Mouse (Mus musculus) heart, embryonic 14.5 days (tissue): ENCODE data around the gene Megf8. TPM values are rescaled to one million over a fixed set of nuclear protein-coding genes. Genes with fewer than 3 reads are reported as not detected.
A peak's percentile ranks its signal among the peaks of the same experiment; 100 is the strongest.
"Not testable (repeated sequence)": the region's sequence is repeated elsewhere in the genome, so short reads cannot be mapped to it uniquely, and the experiment has no call there.

Experiments used
- ATAC-seq: fragments of 200-750 bp; cut with Nextera tagmentation; 2 replicates; pipeline ENCODE4 v1.8.0; 2017; ENCODE audit warnings: low read depth, moderate TSS enrichment; ENCODE audit not compliant: insufficient number of reproducible peaks, insufficient read depth, low FRiP score
- H3K27ac ChIP-seq, 2 experiments: fragments of 200-500 bp in 1 of 2; fragments of 300-500 bp in 1 of 2; sonication (generic) in 1 of 2; replicated peaks in 1 of 2; 2 replicates each; pipeline ENCODE4 v1.5.1; 2012 to 2014; ENCODE audit warnings: low read depth in 2 of 2, low read length in 2 of 2, control low read depth in 1 of 2, mild to moderate bottlenecking in 1 of 2, mixed read lengths in 1 of 2; ENCODE audit not compliant: control insufficient read depth in 1 of 2, insufficient read depth in 1 of 2
- H3K27me3 ChIP-seq: fragments of 300-500 bp; sonication (generic); 2 replicates; pipeline ENCODE4 v1.6.1; 2014; ENCODE audit warnings: mild to moderate bottlenecking, low read length, control low read depth; ENCODE audit not compliant: control insufficient read depth, insufficient read depth
- H3K36me3 ChIP-seq: fragments of 300-500 bp; sonication (generic); 2 replicates; pipeline ENCODE4 v1.6.1; 2014; ENCODE audit warnings: mild to moderate bottlenecking, control low read depth, low read length, mixed read lengths; ENCODE audit not compliant: control insufficient read depth, insufficient read depth
- H3K4me1 ChIP-seq, 2 experiments: fragments of 200-500 bp in 1 of 2; fragments of 300-500 bp in 1 of 2; sonication (generic) in 1 of 2; 2 replicates each; pipeline ENCODE4 v1.6.1; 2012 to 2014; ENCODE audit warnings: low read length in 2 of 2, control low read depth in 1 of 2, mixed read lengths in 1 of 2; ENCODE audit not compliant: control insufficient read depth in 2 of 2, insufficient read depth in 2 of 2
- H3K4me2 ChIP-seq: fragments of 300-500 bp; sonication (generic); 2 replicates; pipeline ENCODE4 v1.6.1; 2014; ENCODE audit warnings: mild to moderate bottlenecking, low read length
- H3K4me3 ChIP-seq, 2 experiments: fragments of 200-500 bp in 1 of 2; fragments of 300-500 bp in 1 of 2; sonication (generic) in 1 of 2; 2 replicates each; pipeline ENCODE4 v1.5.1; 2012 to 2014; ENCODE audit warnings: low read length in 2 of 2, mild to moderate bottlenecking in 2 of 2, control low read depth in 1 of 2, low read depth in 1 of 2, moderate library complexity in 1 of 2; ENCODE audit not compliant: control insufficient read depth in 1 of 2, insufficient read depth in 1 of 2
- H3K9ac ChIP-seq: fragments of 300-500 bp; sonication (generic); 2 replicates; pipeline ENCODE4 v1.6.1; 2014; ENCODE audit warnings: mild to moderate bottlenecking, low read length
- H3K9me3 ChIP-seq: fragments of 300-500 bp; sonication (generic); 2 replicates; pipeline ENCODE4 v1.6.1; 2016; ENCODE audit warnings: low read length, control low read depth; ENCODE audit not compliant: control insufficient read depth
- WGBS: fragments of 180-500 bp; shearing (Covaris S2); extraction: QIAGEN DNeasy Blood & Tissue Kit; methylation state at CpG from one replicate; pipeline ENCODE4 v1.1.7; 2014; 5-methylcytosine and 5-hydroxymethylcytosine counted together
- polyA plus RNA-seq: library from polyadenylated mRNA; unstranded; fragments of >200 nt; fragmentation: Nextera tagmentation; extraction: Ambion mirVana; gene quantifications from 2 replicates; pipeline ENCODE4 v1.2.1, GENCODE M21; 2014

Megf8 gene
- polyA plus RNA-seq, 1 experiment from 2014 or later: 7.9 TPM

DNA sequence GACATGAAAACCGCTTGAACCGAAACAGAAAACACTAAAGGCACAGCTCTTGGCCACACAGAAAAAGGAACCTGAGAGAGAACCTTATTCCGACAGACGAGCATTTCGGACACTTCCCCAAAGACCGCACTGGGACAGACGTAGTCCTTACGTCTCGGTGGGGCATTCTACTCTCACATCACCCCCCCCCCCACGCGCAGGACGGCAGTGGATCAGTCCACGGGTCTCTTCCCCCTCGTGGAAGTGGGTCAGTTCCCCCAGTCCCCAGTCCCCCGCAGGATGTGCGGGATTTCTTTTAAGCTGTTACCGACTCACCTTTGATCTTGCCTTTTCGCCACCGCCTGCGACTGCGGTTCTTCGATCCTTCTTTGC, 78.2 kb downstream of the Megf8 start:
- Histone ChIP-seq H3K36me3 (no peaks in the 10 kb centered on the region), H3K4me3 (peak overlapping the region; percentile 76 to 95), H3K4me2 (peak overlapping the region; percentile 92), H3K27ac (peak overlapping the region; percentile 11 to 33; a peak in 2 of 4 replicates), H3K27me3 (no peaks in the 10 kb centered on the region), H3K9me3 (no peaks in the 10 kb centered on the region), H3K4me1 (peaks cover 17 to 21% of the 10 kb centered on the region in 2 experiments), H3K9ac (peak overlapping the region; percentile 82)
- peak; percentile 22; the same call in 1 of the 2 replicates for ATAC-seq
- under 1% methylated on average over 22 of the region's 22 CpGs for WGBS

- Histone ChIP-seq H3K36me3 (no peaks in the 10 kb centered on the region), H3K9ac (peak overlapping the region; percentile 82), H3K4me3 (peak overlapping the region; percentile 76 to 95), H3K4me1 (peaks cover 13 to 14% of the 10 kb centered on the region in 2 experiments), H3K4me2 (peak overlapping the region; percentile 92), H3K9me3 (no peaks in the 10 kb centered on the region), H3K27me3 (no peaks in the 10 kb centered on the region), H3K27ac (peak overlapping the region; percentile 26 to 33; a peak in 2 of 4 replicates)
- WGBS: 7% methylated on average over 49 of the region's 52 CpGs
- peak; percentile 97 for ATAC-seq
These were observed 78.9 kb downstream of the Megf8 start for GRCm38 (mm10) chr7:25395558-25396521.

DNA sequence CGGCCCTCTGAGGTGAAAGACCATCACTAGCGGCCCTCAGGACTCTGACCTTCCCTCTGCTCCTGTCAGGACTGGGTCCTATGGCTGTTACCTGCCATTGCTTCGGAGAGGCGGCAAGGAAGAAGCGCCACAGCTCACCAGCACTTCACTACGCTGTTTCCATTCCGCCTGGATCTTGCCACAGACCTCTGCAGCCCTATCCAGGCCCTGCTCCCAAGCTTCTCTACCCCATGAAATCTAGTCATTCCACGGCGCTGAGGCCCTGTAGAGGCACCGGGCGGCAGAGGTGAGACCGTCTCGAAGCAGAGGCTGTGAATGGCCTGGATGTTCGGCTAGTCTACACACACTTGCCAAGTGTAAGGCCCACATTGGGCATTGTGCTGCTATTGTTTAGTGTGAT, 79.7 kb downstream of the Megf8 start:
- Histone ChIP-seq H3K9ac (no peak overlapping the region), H3K4me2 (peak overlapping the region; percentile 92; the same call in 1 of the 2 replicates), H3K36me3 (no peaks in the 10 kb centered on the region), H3K9me3 (no peaks in the 10 kb centered on the region), H3K4me3 (no peak overlapping the region), H3K4me1 (peaks cover 11 to 13% of the 10 kb centered on the region in 2 experiments), H3K27ac (no peak overlapping the region), H3K27me3 (no peaks in the 10 kb centered on the region)
- WGBS: 90% methylated on average over 14 of the region's 14 CpGs
- no peak for ATAC-seq

DNA sequence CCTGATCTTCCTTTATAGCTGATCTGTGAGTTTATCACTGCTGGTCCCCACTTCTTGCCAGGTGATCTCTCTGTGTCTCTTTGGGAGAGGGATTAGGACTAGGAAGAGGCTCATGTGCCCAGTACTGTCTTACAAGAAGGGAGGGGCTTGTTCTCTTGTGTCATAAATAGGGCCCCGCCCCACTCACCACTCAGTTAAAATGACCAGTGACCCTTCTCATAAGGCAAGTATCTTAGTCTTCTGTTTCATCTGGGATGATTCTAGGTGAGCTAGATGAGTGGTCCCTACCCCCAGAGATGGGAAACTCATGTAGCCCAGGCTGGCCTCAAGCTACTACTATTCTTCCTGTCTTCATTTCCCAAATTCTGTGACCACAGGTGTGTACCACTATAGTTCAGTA, 81.6 kb downstream of the Megf8 start, which contains the start of gene Lipe:
Lipe (minus strand) TSS at position 101 of the 400 bp plus-strand sequence.
- Histone ChIP-seq H3K9me3 (no peaks in the 10 kb centered on the region), H3K36me3 (no peaks in the 10 kb centered on the region), H3K4me2 (no peak within 1 kb of the TSS), H3K4me3 (no peak within 1 kb of the TSS), H3K27ac (no peak within 1 kb of the TSS), H3K4me1 (peaks cover 13 to 15% of the 10 kb centered on the region in 2 experiments), H3K27me3 (no peaks in the 10 kb centered on the region), H3K9ac (no peak within 1 kb of the TSS)
- WGBS: 86% methylated on average over 1 of the region's 1 CpGs
- ATAC-seq: no peak

GRCm38 (mm10) chr7:25399028-25399427, 82.1 kb downstream of the Megf8 start:
- not testable (repeated sequence) for H3K27ac ChIP-seq, H3K4me3 ChIP-seq, H3K4me2 ChIP-seq, H3K27me3 ChIP-seq, H3K9ac ChIP-seq, ATAC-seq, H3K9me3 ChIP-seq, H3K36me3 ChIP-seq
- H3K4me1 ChIP-seq: peaks cover 9 to 11% of the 10 kb centered on the region in 2 experiments

DNA sequence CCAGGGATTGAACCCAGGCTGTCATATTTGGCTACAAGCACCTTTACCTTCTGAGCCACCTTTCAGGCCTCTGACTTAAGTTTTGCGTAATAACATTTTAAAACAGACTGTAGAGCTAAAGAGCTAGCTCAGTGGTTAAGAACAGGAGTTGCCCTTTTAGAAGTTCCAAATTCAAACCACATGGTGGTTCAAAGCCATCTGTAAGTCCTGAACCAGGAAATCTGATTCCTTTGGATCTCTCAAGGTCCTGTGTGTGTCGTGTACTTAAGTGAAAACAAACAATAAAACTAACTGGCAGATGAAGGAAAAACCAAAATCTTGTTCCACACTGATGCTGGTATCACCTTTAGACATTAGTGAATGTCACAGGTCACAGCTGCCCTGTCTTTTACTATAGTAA, 84.6 kb downstream of the Megf8 start:
- no peak for ATAC-seq
- Histone ChIP-seq H3K4me2 (no peak overlapping the region), H3K9ac (no peak overlapping the region), H3K27ac (no peak overlapping the region), H3K9me3 (no peaks in the 10 kb centered on the region), H3K4me1 (peaks cover 0 to 4% of the 10 kb centered on the region in 2 experiments; a peak in 2 of 4 replicates), H3K4me3 (no peak overlapping the region), H3K27me3 (no peaks in the 10 kb centered on the region), H3K36me3 (no peaks in the 10 kb centered on the region)
- WGBS: 72% methylated on average over 2 of the region's 2 CpGs

DNA sequence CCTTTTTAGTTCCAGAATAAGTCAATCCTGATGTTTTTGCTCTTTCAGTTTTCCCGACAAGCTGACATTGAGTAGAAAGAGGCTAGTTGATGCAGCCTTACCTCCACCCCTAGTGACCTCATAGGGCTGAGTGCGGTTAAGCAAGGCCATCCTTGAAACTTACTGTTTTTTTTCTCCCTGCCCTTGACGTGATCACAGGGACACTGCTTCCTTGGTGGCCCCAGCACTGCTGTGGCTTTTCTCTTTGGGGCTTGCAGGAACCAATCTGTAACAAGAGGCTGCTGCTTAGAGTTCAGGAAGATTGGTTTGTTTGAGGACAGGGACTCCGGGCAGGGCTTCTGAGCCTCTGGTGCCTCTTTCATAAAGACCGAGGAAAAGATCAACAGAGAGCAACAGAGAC, 85.0 kb downstream of the Megf8 start:
- H3K9ac ChIP-seq: no peak overlapping the region
- 51% methylated on average over 5 of the region's 5 CpGs for WGBS
- H3K27me3 ChIP-seq: no peaks in the 10 kb centered on the region

More for the DNA sequence above, 85.0 kb downstream of the Megf8 start:
- Histone ChIP-seq H3K4me1 (peaks cover 0 to 4% of the 10 kb centered on the region in 2 experiments; a peak in 2 of 4 replicates), H3K36me3 (no peaks in the 10 kb centered on the region), H3K9me3 (no peaks in the 10 kb centered on the region), H3K27ac (no peak overlapping the region), H3K4me2 (no peak overlapping the region), H3K4me3 (no peak overlapping the region)
- no peak for ATAC-seq
